Mouse (Mus musculus): Measurements from ENCODE around the gene Arl6ip4. TPM values are rescaled to one million over a fixed set of nuclear protein-coding genes. Genes with fewer than 3 reads are reported as not detected.

Arl6ip4 gene
- polyA plus RNA-seq, 1 experiment from 2014 or later = 75.1 TPM

- Histone ChIP-seq H3K4me1 (replicated peaks) (peaks cover 17% of the 10 kb centered on the region), H3K27me3 (peaks cover 45% of the 10 kb centered on the region), H3K27ac (no peak within 1 kb of the TSS), H3K4me2 (peak within 1 kb of the TSS; percentile 65), H3K4me3 (peak within 1 kb of the TSS; percentile 47), H3K36me3 (no peaks in the 10 kb centered on the region), H3K9me3 (no peaks in the 10 kb centered on the region), H3K9ac (peak within 1 kb of the TSS; percentile 73)
- ATAC-seq (ENCODE audit: low FRiP score) = peak; percentile 83
- 1% methylated on average over 42 of the region's 42 CpGs for WGBS
Observed at GRCm38 (mm10) chr5:124095596-124096232, 20.2 kb upstream of the Arl6ip4 start, which contains the start of gene Abcb9. Gene Abcb9, minus strand, starts transcription at chr5:124095798.

GRCm38 (mm10) chr5:124098923-124099322 lies 17.0 kb upstream of the Arl6ip4 start:
- no peak for ATAC-seq (ENCODE audit: low FRiP score)
- Histone ChIP-seq H3K9ac (no peak overlapping the region), H3K27me3 (peaks cover 29% of the 10 kb centered on the region), H3K36me3 (no peaks in the 10 kb centered on the region), H3K9me3 (no peaks in the 10 kb centered on the region), H3K4me2 (no peak overlapping the region), H3K4me3 (no peak overlapping the region), H3K27ac (no peak overlapping the region), H3K4me1 (replicated peaks) (peaks cover 11% of the 10 kb centered on the region)
- 81% methylated on average over 2 of the region's 2 CpGs for WGBS

GRCm38 (mm10) chr5:124100128-124101044 lies 15.5 kb upstream of the Arl6ip4 start:
- Histone ChIP-seq H3K4me3 (no peak overlapping the region), H3K27ac (no peak overlapping the region), H3K4me2 (no peak overlapping the region), H3K9me3 (no peaks in the 10 kb centered on the region), H3K27me3 (peaks cover 16% of the 10 kb centered on the region), H3K9ac (no peak overlapping the region), H3K4me1 (replicated peaks) (peaks cover 6% of the 10 kb centered on the region), H3K36me3 (no peaks in the 10 kb centered on the region)
- ATAC-seq (ENCODE audit: low FRiP score) = no peak
- WGBS = 91% methylated on average over 11 of the region's 11 CpGs

DNA sequence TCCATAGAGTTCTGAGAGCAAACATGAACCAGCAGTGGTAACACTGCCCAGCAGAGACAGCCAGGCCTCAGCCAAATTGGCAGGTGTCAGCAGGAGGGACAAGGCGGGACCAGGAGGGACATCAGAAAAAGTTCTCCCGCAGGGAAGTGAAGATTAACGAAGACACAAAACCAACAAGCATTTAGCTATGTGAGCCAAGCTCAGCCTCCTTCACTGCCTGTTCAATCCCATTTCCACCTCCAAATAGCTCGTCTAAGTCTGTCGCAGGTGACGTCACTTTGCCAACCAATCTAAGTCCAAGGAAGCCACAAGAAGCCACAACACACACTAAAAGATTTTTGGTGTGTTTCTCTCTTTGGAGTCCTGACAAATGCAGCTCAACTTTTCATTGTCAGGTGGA lies 13.6 kb upstream of the Arl6ip4 start:
- no peak overlapping the region for H3K4me2 ChIP-seq
- H3K27me3 ChIP-seq = peaks cover 6% of the 10 kb centered on the region; the same call in 1 of the 2 replicates
- no peak overlapping the region for H3K27ac ChIP-seq
- no peak overlapping the region for H3K9ac ChIP-seq
- no peak overlapping the region for H3K4me3 ChIP-seq
- no peaks in the 10 kb centered on the region for H3K9me3 ChIP-seq
- no peaks in the 10 kb centered on the region for H3K36me3 ChIP-seq
- 91% methylated on average over 6 of the region's 6 CpGs for WGBS
- ATAC-seq (ENCODE audit: low FRiP score) = no peak
- H3K4me1 ChIP-seq (replicated peaks) = no peaks in the 10 kb centered on the region

- Histone ChIP-seq H3K36me3 (no peaks in the 10 kb centered on the region), H3K4me2 (no peak overlapping the region), H3K4me1 (replicated peaks) (no peaks in the 10 kb centered on the region), H3K9ac (no peak overlapping the region), H3K4me3 (no peak overlapping the region), H3K9me3 (no peaks in the 10 kb centered on the region), H3K27ac (no peak overlapping the region), H3K27me3 (peaks cover 6% of the 10 kb centered on the region; the same call in 1 of the 2 replicates)
- ATAC-seq (ENCODE audit: low FRiP score) = no peak
- 89% methylated on average over 3 of the region's 3 CpGs for WGBS
Observed at GRCm38 (mm10) chr5:124103020-124103419, 12.9 kb upstream of the Arl6ip4 start.

DNA sequence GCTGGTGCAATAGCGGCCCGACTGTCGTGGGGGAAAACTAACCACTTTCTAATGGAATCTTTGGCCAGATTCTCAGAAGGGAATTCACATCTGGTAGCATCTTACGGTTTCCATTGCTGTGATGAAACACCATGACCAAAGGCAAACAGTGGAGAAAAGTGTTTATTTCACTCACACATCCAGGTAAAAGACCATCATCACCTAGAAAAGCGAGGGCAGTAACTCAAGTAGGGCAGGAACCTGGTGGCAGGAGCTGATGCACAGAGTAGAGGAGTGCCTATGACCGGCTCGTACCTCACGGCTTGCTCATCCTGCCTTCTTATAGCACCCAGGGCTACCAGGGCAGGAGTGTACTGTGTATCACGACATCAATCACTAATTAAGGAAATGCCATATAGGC lies 12.3 kb upstream of the Arl6ip4 start:
- no peaks in the 10 kb centered on the region for H3K36me3 ChIP-seq
- H3K27me3 ChIP-seq = peaks cover 6% of the 10 kb centered on the region; the same call in 1 of the 2 replicates
- H3K4me1 ChIP-seq (replicated peaks) = no peaks in the 10 kb centered on the region
- no peak for ATAC-seq (ENCODE audit: low FRiP score)
- no peak overlapping the region for H3K27ac ChIP-seq
- no peak overlapping the region for H3K4me2 ChIP-seq
- H3K4me3 ChIP-seq = no peak overlapping the region
- 94% methylated on average over 9 of the region's 9 CpGs for WGBS
- no peaks in the 10 kb centered on the region for H3K9me3 ChIP-seq
- H3K9ac ChIP-seq = no peak overlapping the region

GRCm38 (mm10) chr5:124111077-124111741 lies 4.7 kb upstream of the Arl6ip4 start:
- peak overlapping the region; percentile 91 for H3K4me2 ChIP-seq
- H3K9ac ChIP-seq = peak overlapping the region; percentile 85
- 24% methylated on average over 17 of the region's 17 CpGs for WGBS
- peak overlapping the region; percentile 96 for H3K27ac ChIP-seq
- no peaks in the 10 kb centered on the region for H3K9me3 ChIP-seq
- H3K4me3 ChIP-seq = peak overlapping the region; percentile 87
- H3K4me1 ChIP-seq (replicated peaks) = peaks cover 39% of the 10 kb centered on the region
- H3K27me3 ChIP-seq = no peaks in the 10 kb centered on the region
- H3K36me3 ChIP-seq = peaks cover 11% of the 10 kb centered on the region
- peak; percentile 32; the same call in 1 of the 2 replicates for ATAC-seq (ENCODE audit: low FRiP score)

- 3% methylated on average over 66 of the region's 66 CpGs for WGBS
- Histone ChIP-seq H3K4me1 (replicated peaks) (peaks cover 45% of the 10 kb centered on the region), H3K36me3 (peaks cover 11% of the 10 kb centered on the region), H3K4me3 (peak within 1 kb of the TSS; percentile 87), H3K9ac (peak within 1 kb of the TSS; percentile 85), H3K27ac (peak within 1 kb of the TSS; percentile 96), H3K4me2 (peak within 1 kb of the TSS; percentile 91), H3K9me3 (no peaks in the 10 kb centered on the region), H3K27me3 (no peaks in the 10 kb centered on the region)
- ATAC-seq (ENCODE audit: low FRiP score) = peak; percentile 98
Observed at GRCm38 (mm10) chr5:124111742-124112497, 4.0 kb upstream of the Arl6ip4 start, which contains the start of gene Ogfod2. Gene Ogfod2, plus strand, starts transcription at chr5:124112297.

- WGBS = under 1% methylated on average over 18 of the region's 18 CpGs
- Histone ChIP-seq H3K27me3 (no peaks in the 10 kb centered on the region), H3K9me3 (no peaks in the 10 kb centered on the region), H3K36me3 (peaks cover 17% of the 10 kb centered on the region), H3K27ac (peak overlapping the region; percentile 96), H3K4me3 (peak overlapping the region; percentile 87), H3K4me2 (peak overlapping the region; percentile 91), H3K4me1 (replicated peaks) (peaks cover 51% of the 10 kb centered on the region), H3K9ac (peak overlapping the region; percentile 85)
- ATAC-seq (ENCODE audit: low FRiP score) = no peak; the same call in 1 of the 2 replicates
Observed at GRCm38 (mm10) chr5:124112531-124112930, 3.4 kb upstream of the Arl6ip4 start.

- Histone ChIP-seq H3K4me1 (replicated peaks) (peaks cover 56% of the 10 kb centered on the region), H3K36me3 (peaks cover 22% of the 10 kb centered on the region), H3K9me3 (no peaks in the 10 kb centered on the region), H3K9ac (peak overlapping the region; percentile 85), H3K27ac (peak overlapping the region; percentile 96), H3K4me2 (peak overlapping the region; percentile 91), H3K4me3 (peak overlapping the region; percentile 87), H3K27me3 (no peaks in the 10 kb centered on the region)
- no peak for ATAC-seq (ENCODE audit: low FRiP score)
- WGBS = 16% methylated on average over 14 of the region's 14 CpGs
Observed at GRCm38 (mm10) chr5:124113030-124113429, 2.9 kb upstream of the Arl6ip4 start.

DNA sequence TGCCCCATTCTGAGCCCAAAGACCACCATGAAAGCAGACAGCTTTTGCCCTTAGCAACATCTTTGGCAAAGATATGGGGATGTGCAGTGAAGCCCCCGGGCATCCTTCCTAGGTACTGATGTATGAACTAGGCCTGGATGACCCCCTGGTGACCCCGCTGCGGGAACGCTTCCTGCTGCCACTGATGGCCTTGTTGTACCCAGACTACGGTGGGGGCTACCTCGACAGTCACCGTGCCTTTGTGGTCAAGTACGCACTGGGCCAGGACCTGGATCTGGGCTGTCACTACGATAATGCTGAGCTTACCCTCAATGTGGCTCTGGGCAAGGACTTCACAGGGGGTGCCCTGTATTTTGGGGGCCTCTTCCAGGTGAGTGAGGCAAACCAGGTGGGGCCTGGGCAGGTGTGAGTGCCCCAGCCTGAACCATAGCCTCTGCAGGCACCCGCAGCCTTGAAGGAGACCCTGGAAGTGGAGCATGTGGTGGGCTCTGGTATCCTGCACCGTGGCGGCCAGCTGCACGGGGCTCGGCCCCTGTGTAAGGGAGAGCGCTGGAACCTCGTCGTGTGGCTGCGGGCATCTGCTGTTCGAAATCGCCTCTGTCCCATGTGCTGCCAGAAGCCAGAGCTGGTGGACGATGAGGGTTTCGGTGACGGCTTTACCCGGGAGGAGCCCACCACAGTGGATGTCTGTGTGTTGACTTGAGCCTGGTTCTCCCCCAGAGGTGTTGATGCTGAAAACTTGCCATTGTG lies 1.4 kb upstream of the Arl6ip4 start:
- H3K27ac ChIP-seq = no peak overlapping the region
- no peak overlapping the region for H3K4me2 ChIP-seq
- H3K4me3 ChIP-seq = 0 out of 2 replicates have a peak overlapping the region, but pooled peaks have one; percentile 83
- H3K36me3 ChIP-seq = peaks cover 36% of the 10 kb centered on the region
- H3K4me1 ChIP-seq (replicated peaks) = peaks cover 63% of the 10 kb centered on the region
- ATAC-seq (ENCODE audit: low FRiP score) = no peak
- H3K27me3 ChIP-seq = no peaks in the 10 kb centered on the region
- no peak overlapping the region for H3K9ac ChIP-seq
- 91% methylated on average over 24 of the region's 24 CpGs for WGBS
- H3K9me3 ChIP-seq = no peaks in the 10 kb centered on the region

All from hindbrain, embryonic 13.5 days (tissue).